Mouse (Mus musculus) gastrocnemius, postnatal 14 days (tissue): ENCODE measurements around the gene 5730596B20Rik. TPM values are rescaled to one million over a fixed set of nuclear protein-coding genes. Genes with fewer than 3 reads are reported as not detected.

Experiments
- DNase-seq: peaks from one replicate; pipeline ENCODE4 v3.0.0; 2021; ENCODE audit warnings: mixed read lengths
- intact Hi-C: fragments of 180-260 bp; cut with DNase I; formaldehyde crosslinking; loops from one replicate; pipeline ENCODE4 v1.15.1; 2025; ENCODE audit warnings: low total_unique reads
- long read RNA-seq, 2 experiments: library from polyadenylated mRNA; stranded (forward); transcript quantifications; one replicate each; pipeline ENCODE4 v2.0.0; 2021
- total RNA-seq, 2 experiments: library from RNA; stranded (reverse); gene quantifications; 2 replicates each; pipeline ENCODE4 v1.2.3; 2021

The 5730596B20Rik gene
- under 1 TPM; 0.08 to 0.11 TPM for total RNA-seq
- long read RNA-seq, experiment 1: 0 reads
- long read RNA-seq, experiment 2: 0 reads

DNA sequence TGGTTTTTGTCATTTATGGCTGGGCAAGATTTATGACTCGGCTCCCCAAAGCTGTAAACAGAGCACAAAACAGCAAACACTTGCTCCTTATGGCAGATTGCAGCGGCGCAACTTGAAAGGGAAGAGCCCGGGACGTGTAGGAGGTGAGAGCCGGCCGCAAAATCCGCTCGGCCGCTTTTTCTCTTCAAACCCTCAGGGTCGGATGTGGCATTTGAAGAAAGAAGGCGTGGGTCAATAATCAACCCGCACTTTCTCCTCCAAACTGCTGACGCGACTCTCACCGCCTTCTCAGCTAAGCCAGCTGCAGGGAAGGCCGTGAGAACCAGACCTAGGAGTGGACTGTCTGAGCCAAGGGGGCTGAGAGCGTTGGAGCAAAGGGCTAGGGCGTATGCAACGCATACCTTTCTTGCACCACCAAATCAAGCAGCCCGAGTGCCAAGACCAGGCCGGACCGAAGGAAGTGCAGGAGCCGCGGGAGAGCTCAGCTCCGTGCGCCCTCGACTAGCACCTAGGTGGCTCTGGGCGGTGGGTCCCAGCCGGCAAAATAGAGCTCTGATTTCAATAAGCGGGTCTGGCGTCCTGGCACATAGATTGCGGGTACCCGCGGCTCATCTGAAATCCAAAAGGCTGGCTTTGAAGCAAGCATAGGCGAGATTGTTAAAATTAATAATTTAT is at the start of gene 5730596B20Rik:
Gene 5730596B20Rik, plus strand, starts transcription at position 438 of the 675 bp plus-strand sequence.
- no peak for DNase-seq
- intact Hi-C loops: no loop called here

DNA sequence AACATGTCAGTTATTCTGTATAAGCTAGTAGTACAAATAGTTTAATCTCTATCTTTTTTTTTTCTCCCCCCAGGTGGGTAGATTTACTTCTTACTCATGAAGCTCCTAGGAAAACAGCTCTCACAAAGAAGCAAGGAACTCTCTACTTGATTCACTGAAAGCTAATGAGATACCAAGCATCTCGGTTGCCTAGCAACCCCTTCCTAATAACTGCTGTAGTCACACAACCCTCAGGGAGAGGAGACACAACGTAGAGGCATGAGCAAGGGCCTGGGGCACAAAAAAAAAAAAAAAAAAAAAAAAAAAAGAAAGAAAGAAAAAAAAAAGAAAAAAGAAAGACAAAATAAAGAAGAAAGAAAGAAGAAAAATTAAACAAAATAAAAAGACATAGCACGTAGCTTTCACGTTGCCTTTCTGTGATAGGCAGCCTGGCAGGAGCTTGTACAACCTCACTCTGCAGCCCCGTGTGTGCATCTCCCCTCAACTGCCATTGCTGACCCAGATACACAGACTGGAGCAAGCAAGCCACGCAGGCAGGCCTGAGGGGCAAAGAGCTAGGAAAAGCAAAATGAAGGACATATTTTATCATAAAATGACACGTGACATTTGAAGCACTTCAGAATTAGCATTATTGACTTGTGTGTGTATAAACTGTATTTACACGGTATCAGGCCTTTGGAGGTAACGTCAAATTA is 39.3 kb upstream of the 5730596B20Rik start:
- DNase-seq: no peak
- intact Hi-C loops: loop anchor here (10.0 kb wide), 1 partner anchor 93 kb away; no protein-coding TSS in a partner anchor

- no peak for DNase-seq
- intact Hi-C loops: loop anchor here (10.0 kb wide), 1 partner anchor 94 kb away; no protein-coding TSS in a partner anchor
These were observed 38.7 kb upstream of the 5730596B20Rik start for GRCm38 (mm10) chr6:52138576-52138975.

GRCm38 (mm10) chr6:52139115-52139514 is 38.2 kb upstream of the 5730596B20Rik start:
- intact Hi-C loops: loop anchor here (10.0 kb wide), 1 partner anchor 94 kb away; no protein-coding TSS in a partner anchor
- DNase-seq: no peak

DNA sequence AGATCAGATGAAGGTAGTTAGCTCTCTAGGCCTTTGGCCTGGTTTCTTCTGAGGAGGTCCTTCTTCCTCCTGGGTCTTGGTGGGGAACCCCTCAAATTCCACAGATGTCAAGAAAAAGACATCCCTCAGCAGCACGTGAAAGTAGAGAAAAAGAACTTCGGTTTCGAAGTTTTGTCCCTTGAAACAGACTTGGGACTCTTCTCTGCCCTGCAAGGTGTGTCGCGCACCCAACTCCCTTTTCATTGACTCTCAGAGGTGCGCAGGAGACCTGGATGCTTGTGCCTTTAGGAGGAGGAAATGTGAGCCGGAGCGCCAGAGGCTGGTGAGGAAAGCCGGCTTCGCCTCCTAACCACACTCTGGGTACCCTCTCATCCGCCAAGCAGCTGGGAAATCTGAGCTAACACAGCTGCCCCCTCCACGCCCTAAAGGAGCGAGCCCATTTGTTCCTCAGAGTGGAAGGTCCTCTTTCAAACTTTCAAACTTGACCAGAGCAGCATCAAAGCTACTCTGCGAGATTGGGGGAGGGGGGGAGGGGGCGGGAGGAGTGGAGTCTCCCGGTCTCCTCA is 26.8 kb upstream of the 5730596B20Rik start:
- no peak for DNase-seq
- intact Hi-C loops: no loop called here

DNA sequence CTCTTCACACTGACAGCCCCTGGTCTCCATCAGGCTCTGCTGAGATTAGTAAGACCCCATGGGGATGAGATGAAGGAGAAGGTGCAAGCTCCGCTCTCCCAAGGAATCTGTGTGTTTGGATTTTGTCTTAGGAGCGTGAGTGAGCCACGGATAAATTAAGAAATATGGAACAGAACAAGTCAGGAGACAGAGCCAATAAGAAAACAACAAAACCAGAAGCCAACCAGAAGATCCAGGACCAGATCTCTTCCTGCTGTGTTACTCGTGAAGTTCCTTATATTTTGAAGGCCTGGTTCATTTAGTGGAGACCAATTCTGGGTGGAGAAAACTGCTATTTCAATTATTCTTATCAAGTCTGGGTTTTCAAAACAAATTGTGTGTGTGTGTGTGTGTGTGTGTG is 25.7 kb upstream of the 5730596B20Rik start:
- intact Hi-C loops: no loop called here
- no peak for DNase-seq

- intact Hi-C loops: no loop called here
These were observed 24.8 kb upstream of the 5730596B20Rik start for GRCm38 (mm10) chr6:52152226-52153193.

GRCm38 (mm10) chr6:52153270-52153669 is 24.0 kb upstream of the 5730596B20Rik start:
- intact Hi-C loops: no loop called here
- DNase-seq: no peak

More at GRCm38 (mm10) chr6:52152226-52153193, 24.8 kb upstream of the 5730596B20Rik start:
- DNase-seq: no peak

GRCm38 (mm10) chr6:52154044-52154443 is 23.3 kb upstream of the 5730596B20Rik start:
- no peak for DNase-seq
- intact Hi-C loops: no loop called here

DNA sequence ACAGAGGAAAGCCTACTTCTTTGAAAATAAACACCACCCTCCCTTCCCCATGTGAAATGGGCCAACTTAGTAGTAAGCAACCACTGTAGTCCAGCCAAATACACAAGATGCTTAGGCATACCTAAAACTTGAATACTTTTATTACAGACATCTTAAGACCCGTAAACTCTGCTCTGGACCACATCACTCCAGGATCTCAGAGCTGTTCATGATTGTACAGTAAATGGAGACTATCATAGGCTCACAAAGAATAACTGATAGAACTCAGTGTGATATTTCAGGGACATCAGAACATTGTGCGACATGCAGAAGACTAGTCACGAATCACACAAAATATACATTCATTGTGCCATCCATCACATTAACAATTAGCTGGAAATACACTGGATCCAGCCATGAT is 21.8 kb upstream of the 5730596B20Rik start:
- DNase-seq: no peak

GRCm38 (mm10) chr6:52156551-52157200 is 20.6 kb upstream of the 5730596B20Rik start:
- DNase-seq: no peak
- intact Hi-C loops: no loop called here

More for the DNA sequence above, 21.8 kb upstream of the 5730596B20Rik start:
- intact Hi-C loops: no loop called here

DNA sequence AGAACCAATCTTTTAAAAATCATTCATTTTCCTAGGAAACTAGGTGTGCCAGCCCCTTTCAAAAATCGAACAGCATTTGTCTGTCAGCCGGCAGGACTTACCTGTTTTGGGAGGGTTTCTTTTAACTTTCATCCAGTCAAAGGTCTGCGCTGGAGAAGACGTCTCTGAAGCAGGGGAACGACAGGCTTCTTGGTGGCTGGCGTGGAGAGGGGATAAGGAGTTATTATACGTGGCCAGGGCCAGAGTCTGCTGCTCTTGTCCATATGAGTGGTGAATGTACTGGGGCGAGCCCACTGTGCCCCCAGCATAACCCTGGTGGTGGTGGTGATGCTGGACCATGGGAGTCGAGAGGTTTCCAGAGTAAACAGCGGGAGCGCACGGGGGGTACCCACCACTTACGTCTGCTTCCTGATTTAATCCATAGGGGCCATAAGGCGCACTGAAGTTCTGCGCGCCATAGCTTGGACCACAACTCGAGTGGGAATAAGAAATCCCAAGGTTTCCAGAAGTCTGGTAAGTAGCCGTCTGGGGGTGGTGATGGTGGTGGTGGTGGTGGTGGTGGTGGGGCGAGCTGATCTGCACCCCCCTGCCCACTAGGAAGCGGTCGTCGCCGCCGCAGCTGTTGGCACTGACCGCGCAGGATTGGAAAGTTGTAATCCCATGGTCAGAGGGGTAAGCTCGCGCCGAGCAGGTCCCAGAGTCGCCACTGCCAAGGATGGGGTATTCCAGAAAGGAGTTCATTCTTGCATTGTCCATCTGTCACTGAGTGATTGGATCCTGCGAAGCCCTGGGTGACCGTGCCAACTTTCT is 19.6 kb upstream of the 5730596B20Rik start:
- no peak for DNase-seq

DNA sequence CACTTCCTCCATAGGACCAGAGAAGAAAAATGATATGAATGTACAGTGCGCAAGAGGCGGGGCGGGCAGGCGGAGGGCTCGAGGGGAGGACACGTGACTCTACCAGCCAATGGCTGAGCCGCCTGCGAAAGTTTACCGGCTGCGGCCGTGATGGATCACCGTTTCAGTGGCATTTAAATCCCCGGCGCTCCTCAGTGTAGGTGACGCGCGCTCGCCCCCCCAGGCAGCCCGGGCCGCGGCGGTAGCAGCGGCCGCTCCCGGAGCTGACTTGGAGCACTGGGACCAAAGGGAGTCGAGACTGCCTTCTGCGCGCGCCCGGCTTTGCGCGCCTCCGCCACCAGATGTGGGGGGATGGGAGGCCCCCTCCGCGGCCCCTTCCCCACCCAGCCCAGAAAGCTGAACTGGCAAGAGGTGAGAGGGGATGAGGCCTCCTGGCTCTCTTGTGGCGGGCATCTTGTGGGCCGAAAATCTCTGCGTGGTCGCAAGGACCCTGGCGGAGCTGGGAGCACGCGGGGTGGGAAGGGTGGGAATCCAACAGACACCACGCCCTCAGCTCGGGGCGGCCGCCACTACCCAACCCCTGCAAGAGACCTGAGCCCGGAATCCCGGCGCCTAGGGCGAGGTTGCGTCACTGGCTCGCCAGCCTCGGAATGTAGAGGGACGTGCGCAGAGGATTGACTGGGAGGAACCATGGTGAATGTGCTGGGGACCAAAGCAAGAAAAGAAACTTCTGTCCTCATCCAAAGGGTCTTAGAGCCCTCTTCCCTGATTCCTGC is 18.8 kb upstream of the 5730596B20Rik start, which contains the start of gene Hoxa1:
Gene Hoxa1, minus strand, starts transcription at position 42 of the 776 bp plus-strand sequence.
- intact Hi-C loops: no loop called here
- peak; percentile 67 for DNase-seq

More for the DNA sequence above, 19.6 kb upstream of the 5730596B20Rik start:
- intact Hi-C loops: no loop called here

DNA sequence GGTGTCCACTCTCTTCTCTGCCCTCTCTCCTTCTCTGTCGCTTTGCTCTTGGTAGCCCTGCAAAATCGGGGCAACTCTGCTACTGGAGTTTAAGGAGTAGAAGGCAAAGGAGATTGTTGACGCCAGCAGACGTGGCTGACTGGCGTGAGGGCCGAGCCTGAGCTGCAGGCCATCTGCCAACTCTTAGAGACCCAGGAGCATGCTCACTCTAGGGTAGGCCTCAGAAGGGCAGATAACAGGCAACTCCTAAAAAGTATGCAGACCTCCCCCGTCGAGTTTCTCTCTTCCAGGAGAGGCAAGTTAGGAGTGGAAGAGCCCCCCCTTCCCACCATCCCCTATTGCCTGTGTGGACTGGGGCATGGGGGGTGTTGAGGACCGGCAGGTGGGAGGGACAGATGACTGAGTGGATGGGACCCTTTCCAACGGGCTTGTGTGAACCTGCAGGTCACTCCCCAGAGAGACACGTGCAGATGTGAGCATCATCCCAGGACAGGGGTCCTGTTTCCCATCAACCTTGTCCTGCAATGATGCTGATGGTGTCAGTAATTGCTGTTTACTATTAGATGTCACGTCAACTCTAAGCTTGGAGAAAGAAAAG is 18.0 kb upstream of the 5730596B20Rik start:
- intact Hi-C loops: no loop called here
- no peak for DNase-seq

DNA sequence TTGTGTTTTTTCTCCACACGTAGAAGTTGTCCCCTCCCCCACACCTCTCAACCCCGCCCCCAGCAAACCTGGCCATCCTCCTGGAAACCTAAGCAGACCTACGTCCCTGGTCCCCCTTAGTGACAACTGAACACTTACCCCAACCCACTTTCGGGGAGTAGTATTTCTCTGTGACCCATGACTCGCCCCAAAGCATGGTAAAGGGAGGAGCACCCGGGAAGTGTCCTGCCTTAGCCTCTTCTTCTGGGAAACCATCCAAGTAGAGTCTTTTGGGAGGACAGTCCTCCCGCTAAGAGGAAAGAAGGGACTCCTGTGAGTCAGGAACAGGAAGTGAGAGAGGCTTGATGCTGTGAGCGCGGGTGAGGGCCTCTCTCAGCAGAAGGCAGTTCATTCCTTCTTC is 17.3 kb upstream of the 5730596B20Rik start:
- no peak for DNase-seq

DNA sequence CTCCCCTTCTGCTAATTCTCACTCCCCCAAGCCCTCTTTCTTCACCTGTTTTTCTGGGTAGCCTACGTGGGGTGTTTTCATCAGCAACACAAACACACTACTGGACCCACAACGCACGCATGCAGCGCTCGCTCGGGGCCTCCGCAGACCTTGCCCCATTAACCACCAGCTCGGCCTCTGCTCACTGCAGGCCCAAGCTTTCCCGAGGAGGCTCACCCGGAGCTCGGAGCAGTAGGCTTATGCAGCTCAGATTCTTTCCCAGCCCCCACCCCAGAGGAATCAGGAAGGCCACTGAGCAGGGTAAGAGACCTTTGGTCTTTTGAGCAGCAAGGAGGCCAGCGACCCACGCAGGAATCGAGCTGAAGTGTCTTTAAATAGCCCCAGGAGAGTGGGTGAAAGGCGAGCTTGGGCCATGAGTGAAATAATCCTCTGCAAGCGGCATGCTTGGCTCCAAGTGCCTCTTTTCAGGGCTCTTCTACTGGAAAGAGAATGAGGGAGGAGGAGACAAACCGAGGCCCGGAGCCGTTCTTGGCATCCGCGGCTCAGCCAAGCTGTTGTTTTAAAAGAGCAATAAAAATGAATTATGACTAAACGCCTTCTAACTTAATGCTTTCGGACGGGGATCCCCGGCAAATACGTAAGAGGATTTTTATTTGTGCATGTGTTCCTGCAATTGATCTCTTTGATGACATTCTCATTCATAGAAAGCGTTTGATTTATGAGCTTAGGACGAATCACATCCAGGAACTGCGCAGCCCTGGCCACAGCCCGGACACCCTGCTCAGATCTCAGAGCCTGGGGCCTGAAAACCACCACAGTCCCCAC is 16.6 kb upstream of the 5730596B20Rik start:
- DNase-seq: no peak
- intact Hi-C loops: no loop called here

More for the DNA sequence above, 17.3 kb upstream of the 5730596B20Rik start:
- intact Hi-C loops: no loop called here
